Mouse (Mus musculus) MEL (cell line): Measurements from ENCODE around the gene Cct3. TPM values are rescaled to one million over a fixed set of nuclear protein-coding genes. Genes with fewer than 3 reads are reported as not detected.

Source experiments
- DNase-seq: peaks from one replicate; pipeline ENCODE4 v3.0.0; 2011; ENCODE audit warnings: low read depth, low spot score
- H3K27ac ChIP-seq: 2 replicates; pipeline ENCODE4 v1.5.1; 2012; ENCODE audit warnings: low read depth, mild to moderate bottlenecking, control low read depth, low read length, moderate library complexity; ENCODE audit not compliant: control insufficient read depth
- H3K27me3 ChIP-seq, 2 experiments: fragments of 150-350 bp in 1 of 2; sonication (generic) in 1 of 2; 2 replicates each; pipeline ENCODE4 v1.6.1; 2012; ENCODE audit warnings: low read length in 2 of 2, mild to moderate bottlenecking in 2 of 2, improper control_type of control experiment in 1 of 2, moderate library complexity in 1 of 2; ENCODE audit not compliant: insufficient read depth in 2 of 2, control insufficient read depth in 1 of 2
- H3K36me3 ChIP-seq, 2 experiments: 2 replicates each; pipeline ENCODE4 v1.6.1; 2012 to 2014; ENCODE audit warnings: low read length in 2 of 2, improper control_type of control experiment in 1 of 2, inconsistent platforms in 1 of 2, mild to moderate bottlenecking in 1 of 2; ENCODE audit not compliant: insufficient read depth in 2 of 2, control insufficient read depth in 1 of 2
- H3K4me1 ChIP-seq, 2 experiments: fragments of 150-350 bp in 1 of 2; sonication (generic) in 1 of 2; 2 replicates each; pipeline ENCODE4 v1.6.1; 2012; ENCODE audit warnings: low read length in 2 of 2, improper control_type of control experiment in 1 of 2, mild to moderate bottlenecking in 1 of 2; ENCODE audit not compliant: insufficient read depth in 2 of 2, control insufficient read depth in 1 of 2
- H3K4me3 ChIP-seq, 2 experiments: fragments of 150-350 bp in 1 of 2; sonication (generic) in 1 of 2; 2 replicates each; pipeline ENCODE4 v1.5.1; 2012; ENCODE audit warnings: low read depth in 2 of 2, low read length in 2 of 2, mild to moderate bottlenecking in 2 of 2, moderate library complexity in 2 of 2, control low read depth in 1 of 2, improper control_type of control experiment in 1 of 2; ENCODE audit not compliant: control insufficient read depth in 1 of 2, insufficient read depth in 1 of 2
- H3K79me2 ChIP-seq: 2 replicates; pipeline ENCODE4 v1.6.1; 2012; ENCODE audit warnings: mild to moderate bottlenecking, low read length, moderate library complexity; ENCODE audit not compliant: control insufficient read depth, poor library complexity, insufficient read depth
- H3K9ac ChIP-seq: 2 replicates; pipeline ENCODE4 v1.6.1; 2012; ENCODE audit warnings: low read depth, mild to moderate bottlenecking, control low read depth, low read length, moderate library complexity; ENCODE audit not compliant: control insufficient read depth, poor library complexity, severe bottlenecking
- H3K9me3 ChIP-seq: fragments of 150-350 bp; sonication (generic); replicated peaks from 2 replicates; pipeline ENCODE4 v1.6.1; 2012; ENCODE audit warnings: mild to moderate bottlenecking, low read length, improper control_type of control experiment, moderate library complexity; ENCODE audit not compliant: insufficient read depth
- CHD1 ChIP-seq: IDR thresholded peaks from 2 replicates; pipeline ENCODE4 v1.6.1; 2012; ENCODE audit warnings: low read depth, mild to moderate bottlenecking, inconsistent platforms, low read length, improper control_type of control experiment
- CHD2 ChIP-seq: IDR thresholded peaks from 2 replicates; pipeline ENCODE4 v1.6.1; 2011; ENCODE audit warnings: low read length, improper control_type of control experiment
- CTCF ChIP-seq, 3 experiments: IDR thresholded peaks in 2 of 3; conservative IDR thresholded peaks in 1 of 3; 2 replicates each; pipeline ENCODE4 v1.5.1; 2011 to 2012; ENCODE audit warnings: low read length in 3 of 3, low read depth in 2 of 3, mild to moderate bottlenecking in 2 of 3, improper control_type of control experiment in 1 of 3, inconsistent platforms in 1 of 3, mixed read lengths in 1 of 3, moderate library complexity in 1 of 3; ENCODE audit not compliant: control insufficient read depth in 1 of 3, insufficient read depth in 1 of 3, poor library complexity in 1 of 3, severe bottlenecking in 1 of 3
- E2F4 ChIP-seq: IDR thresholded peaks from 2 replicates; pipeline ENCODE4 v1.6.1; 2011; ENCODE audit warnings: low read depth, low read length, improper control_type of control experiment, borderline replicate concordance
- ELF1 ChIP-seq: IDR thresholded peaks from 2 replicates; pipeline ENCODE4 v1.6.1; 2014; ENCODE audit warnings: low read depth, mild to moderate bottlenecking, inconsistent platforms, low read length, improper control_type of control experiment, moderate library complexity
- EP300 ChIP-seq, 2 experiments: IDR thresholded peaks; 2 replicates each; pipeline ENCODE4 v1.6.1; 2011; ENCODE audit warnings: improper control_type of control experiment in 2 of 2, low read length in 2 of 2, low read depth in 1 of 2, mild to moderate bottlenecking in 1 of 2
- GATA1 ChIP-seq: IDR thresholded peaks from 2 replicates; pipeline ENCODE4 v1.6.1; 2011; ENCODE audit warnings: low read depth, low read length, improper control_type of control experiment
- HCFC1 ChIP-seq: IDR thresholded peaks from 2 replicates; pipeline ENCODE4 v1.6.1; 2012; ENCODE audit warnings: low read depth, mild to moderate bottlenecking, inconsistent platforms, low read length, improper control_type of control experiment, moderate library complexity
- JUND ChIP-seq: IDR thresholded peaks from 2 replicates; pipeline ENCODE4 v1.6.1; 2011; ENCODE audit warnings: low read depth, mild to moderate bottlenecking, improper control_type of control experiment, low read length
- KAT2A ChIP-seq: conservative IDR thresholded peaks from 2 replicates; pipeline ENCODE4 v1.6.1; 2012; ENCODE audit warnings: low read depth, low read length, improper control_type of control experiment, inconsistent platforms
- MAFK ChIP-seq: IDR thresholded peaks from 2 replicates; pipeline ENCODE4 v1.6.1; 2011; ENCODE audit warnings: low read depth, mild to moderate bottlenecking, low read length, improper control_type of control experiment, borderline replicate concordance
- MAX ChIP-seq: IDR thresholded peaks from 2 replicates; pipeline ENCODE4 v1.6.1; 2011; ENCODE audit warnings: low read length, improper control_type of control experiment
- MYB ChIP-seq: IDR thresholded peaks from 2 replicates; pipeline ENCODE4 v1.6.1; 2011; ENCODE audit warnings: mild to moderate bottlenecking, low read depth, low read length, improper control_type of control experiment
- MYC ChIP-seq: IDR thresholded peaks from 2 replicates; pipeline ENCODE4 v1.6.1; 2011; ENCODE audit warnings: low read depth, mild to moderate bottlenecking, low read length, improper control_type of control experiment, moderate library complexity
- NELFE ChIP-seq: IDR thresholded peaks from 2 replicates; pipeline ENCODE4 v1.6.1; 2011; ENCODE audit warnings: low read depth, low read length, improper control_type of control experiment
- NRF1 ChIP-seq: IDR thresholded peaks from 2 replicates; pipeline ENCODE4 v1.6.1; 2014; ENCODE audit warnings: low read depth, mild to moderate bottlenecking, inconsistent platforms, low read length, improper control_type of control experiment, moderate library complexity; ENCODE audit not compliant: poor library complexity, insufficient read depth, severe bottlenecking
- POLR2AphosphoS5 ChIP-seq: IDR thresholded peaks from 2 replicates; pipeline ENCODE4 v1.6.1; 2012; ENCODE audit warnings: low read depth, borderline replicate concordance, mild to moderate bottlenecking, inconsistent platforms, low read length, moderate library complexity, mixed read lengths
- RAD21 ChIP-seq: IDR thresholded peaks from 2 replicates; pipeline ENCODE4 v1.6.1; 2011; ENCODE audit warnings: mild to moderate bottlenecking, low read depth, low read length, improper control_type of control experiment
- RCOR1 ChIP-seq: IDR thresholded peaks from 2 replicates; pipeline ENCODE4 v1.6.1; 2012; ENCODE audit warnings: low read depth, mild to moderate bottlenecking, inconsistent platforms, low read length, improper control_type of control experiment
- SMC3 ChIP-seq: IDR thresholded peaks from 2 replicates; pipeline ENCODE4 v1.6.1; 2011; ENCODE audit warnings: low read depth, low read length, improper control_type of control experiment
- TBP ChIP-seq: IDR thresholded peaks from 2 replicates; pipeline ENCODE4 v1.8.0; 2011; ENCODE audit warnings: low read depth, low read length, improper control_type of control experiment
- USF1 ChIP-seq: IDR thresholded peaks from 2 replicates; pipeline ENCODE4 v1.6.1; 2014; ENCODE audit warnings: low read depth, mild to moderate bottlenecking, inconsistent platforms, low read length, improper control_type of control experiment, moderate library complexity
- USF2 ChIP-seq, 2 experiments: IDR thresholded peaks; 2 replicates each; pipeline ENCODE4 v1.6.1; 2011 to 2012; ENCODE audit warnings: improper control_type of control experiment in 2 of 2, low read length in 2 of 2, borderline replicate concordance in 1 of 2, inconsistent platforms in 1 of 2, low read depth in 1 of 2, mild to moderate bottlenecking in 1 of 2; ENCODE audit not compliant: insufficient read depth in 1 of 2
- ZC3H11A ChIP-seq: IDR thresholded peaks from 2 replicates; pipeline ENCODE4 v1.6.1; 2012; ENCODE audit warnings: low read depth, mild to moderate bottlenecking, inconsistent platforms, low read length, improper control_type of control experiment
- ZMIZ1 ChIP-seq: IDR thresholded peaks from 2 replicates; pipeline ENCODE4 v1.6.1; 2012; ENCODE audit warnings: low read depth, mild to moderate bottlenecking, inconsistent platforms, low read length, improper control_type of control experiment, moderate library complexity
- polyA plus RNA-seq, 2 experiments: library from polyadenylated mRNA; stranded (reverse) in 1 of 2; unstranded in 1 of 2; fragments of >175 nt in 1 of 2; fragments of >200 nt in 1 of 2; gene quantifications; 2 replicates each; pipeline versions ENCODE4 v1.2.1 to v1.2.4; 2012; ENCODE audit warnings: low replicate concordance in 2 of 2, low read depth in 1 of 2; ENCODE audit not compliant: insufficient read length in 2 of 2, insufficient read depth in 1 of 2, missing spikeins in 1 of 2
- total RNA-seq: library from RNA; depleted of rRNA; stranded (reverse); fragments of 300-350 nt; gene quantifications from 2 replicates; pipeline ENCODE4 v1.2.3, GENCODE M21; 2012

The Cct3 gene
- total and polyA plus RNA-seq, 3 experiments: 777 to 1,549 (median 1,271) TPM

DNA sequence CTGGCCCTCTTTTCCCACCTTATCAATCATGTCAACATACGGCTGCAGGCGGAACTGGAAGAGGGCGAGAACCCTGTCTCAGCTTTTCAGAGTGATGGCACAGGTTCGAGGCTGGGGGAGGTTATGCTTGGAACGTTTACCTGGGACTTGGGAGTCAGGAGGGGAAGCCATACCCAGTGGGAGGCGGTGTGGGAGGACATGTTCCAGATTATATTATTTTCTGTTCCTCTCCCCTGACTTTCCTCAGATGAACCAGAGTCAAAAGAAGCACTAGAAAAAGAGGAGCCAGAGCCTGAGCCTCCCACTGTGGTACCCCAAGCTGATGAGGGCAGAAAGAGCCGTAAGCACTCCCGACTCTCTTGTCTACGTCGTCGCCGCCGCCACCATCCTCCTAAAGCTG, 53.8 kb downstream of the Cct3 start:
- TF ChIP-seq GATA1: no peak
- no peak for TF ChIP-seq EP300 (IDR thresholded peaks at IDR 0.05; ENCODE audit: low read depth in 1 of 2, low read length in 2 of 2)
- TF ChIP-seq ZMIZ1: no peak
- no peak for TF ChIP-seq MYB
- TF ChIP-seq SMC3: no peak
- no peak for TF ChIP-seq E2F4
- TF ChIP-seq USF2 (IDR thresholded peaks at IDR 0.05; ENCODE audit: borderline replicate concordance in 1 of 2, insufficient read depth in 1 of 2, low read depth in 1 of 2, low read length in 2 of 2): no peak
- TF ChIP-seq HCFC1: no peak
- no peak for TF ChIP-seq JUND
- TF ChIP-seq USF1: no peak
- no peak for TF ChIP-seq TBP
- TF ChIP-seq MYC: no peak
- TF ChIP-seq KAT2A: no peak
- TF ChIP-seq RAD21: no peak
- no peaks in the 10 kb centered on the region for H3K79me2 ChIP-seq
- H3K9ac ChIP-seq: no peak overlapping the region
- no peak for DNase-seq
- no peaks in the 10 kb centered on the region for H3K4me1 ChIP-seq
- no peaks in the 10 kb centered on the region for H3K27me3 ChIP-seq
- H3K9me3 ChIP-seq: no peaks in the 10 kb centered on the region
- no peak overlapping the region for H3K4me3 ChIP-seq
- H3K36me3 ChIP-seq: peaks cover 0 to 37% of the 10 kb centered on the region in 2 experiments; a peak in 2 of 4 replicates
- H3K27ac ChIP-seq: no peak overlapping the region

DNA sequence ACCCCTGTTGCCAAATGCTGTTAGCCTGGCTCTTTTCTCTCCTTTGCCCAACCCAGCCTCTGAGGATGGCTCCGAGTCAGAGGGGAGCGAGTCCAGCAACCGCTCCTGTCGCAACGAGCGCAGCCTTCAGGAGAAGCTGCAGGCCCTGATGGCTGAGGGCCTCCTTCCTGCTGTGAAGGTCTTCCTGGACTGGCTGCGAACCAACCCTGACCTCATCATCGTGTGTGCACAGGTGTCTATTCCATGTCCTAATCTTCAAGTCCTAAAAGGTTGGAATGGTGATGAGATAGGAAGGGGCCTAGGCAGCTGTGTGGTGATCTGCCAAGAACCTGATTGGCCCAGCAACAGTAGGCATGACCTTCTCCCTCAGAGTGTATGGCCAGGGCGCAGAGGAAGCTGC, 56.0 kb downstream of the Cct3 start:
- Histone ChIP-seq H3K9ac (no peak overlapping the region), H3K27ac (no peak overlapping the region), H3K9me3 (no peaks in the 10 kb centered on the region), H3K27me3 (no peaks in the 10 kb centered on the region), H3K4me3 (no peak overlapping the region), H3K36me3 (peaks cover 0 to 33% of the 10 kb centered on the region in 2 experiments; a peak in 2 of 4 replicates), H3K79me2 (no peaks in the 10 kb centered on the region), H3K4me1 (no peaks in the 10 kb centered on the region)
- no peak for DNase-seq
- TF ChIP-seq E2F4 (no peak), MAFK (no peak), POLR2AphosphoS5 (no peak), RAD21 (no peak), ZC3H11A (no peak), CHD2 (no peak), ELF1 (no peak), NELFE (no peak), NRF1 (no peak), HCFC1 (no peak), CHD1 (no peak), USF1 (no peak), RCOR1 (no peak), CTCF (IDR thresholded peaks at IDR 0.05 in 2 of 3, conservative IDR thresholded peaks at IDR 0.05 in 1 of 3; ENCODE audit: control insufficient read depth in 1 of 3, insufficient read depth in 1 of 3, low read depth in 2 of 3, low read length in 3 of 3, poor library complexity in 1 of 3, severe bottlenecking in 1 of 3) (no peak), MAX (no peak), JUND (no peak), USF2 (IDR thresholded peaks at IDR 0.05; ENCODE audit: borderline replicate concordance in 1 of 2, insufficient read depth in 1 of 2, low read depth in 1 of 2, low read length in 2 of 2) (no peak)
